Mouse (Mus musculus) ovary, adult 18-20 months (tissue): ENCODE measurements around the gene Spag9.
"Not testable (repeated sequence)": the region's sequence is repeated elsewhere in the genome, so short reads cannot be mapped to it uniquely, and the experiment has no call there.

ENCODE experiments used
- DNase-seq: peaks from one replicate; pipeline ENCODE4 v3.0.0; 2022; ENCODE audit warnings: low spot score, mixed read lengths

Gene Spag9

GRCm38 (mm10) chr11:94054176-94054575 is 58.3 kb downstream of the Spag9 start:
- DNase-seq = no peak

- no peak for DNase-seq
These were observed 59.0 kb downstream of the Spag9 start for GRCm38 (mm10) chr11:94054901-94055300.

GRCm38 (mm10) chr11:94063941-94064340 is 68.0 kb downstream of the Spag9 start:
- DNase-seq = no peak

GRCm38 (mm10) chr11:94070455-94070854 is 74.6 kb downstream of the Spag9 start:
- no peak for DNase-seq

- no peak for DNase-seq
These were observed 77.4 kb downstream of the Spag9 start for GRCm38 (mm10) chr11:94073283-94073682.

GRCm38 (mm10) chr11:94086966-94087365 is 91.1 kb downstream of the Spag9 start:
- DNase-seq = not testable (repeated sequence)

- DNase-seq = no peak
These were observed 94.6 kb downstream of the Spag9 start for GRCm38 (mm10) chr11:94090496-94090895.

- no peak for DNase-seq
These were observed 101.6 kb downstream of the Spag9 start for GRCm38 (mm10) chr11:94097489-94097888.

GRCm38 (mm10) chr11:94098840-94099239 is 102.9 kb downstream of the Spag9 start:
- no peak for DNase-seq

GRCm38 (mm10) chr11:94113795-94114194 is 117.9 kb downstream of the Spag9 start:
- DNase-seq = no peak

GRCm38 (mm10) chr11:94115408-94115807 is 119.5 kb downstream of the Spag9 start:
- DNase-seq = no peak

GRCm38 (mm10) chr11:94116655-94117054 is 120.8 kb downstream of the Spag9 start:
- DNase-seq = no peak

GRCm38 (mm10) chr11:94117836-94118235 is 121.9 kb downstream of the Spag9 start:
- no peak for DNase-seq

GRCm38 (mm10) chr11:94118612-94119011 is 122.7 kb downstream of the Spag9 start:
- DNase-seq = no peak

GRCm38 (mm10) chr11:94120690-94121089 is 124.8 kb downstream of the Spag9 start:
- DNase-seq = no peak

- DNase-seq = no peak
These were observed 125.6 kb downstream of the Spag9 start for GRCm38 (mm10) chr11:94121501-94121900.

GRCm38 (mm10) chr11:94122341-94123030 is 126.6 kb downstream of the Spag9 start:
- no peak for DNase-seq

- no peak for DNase-seq
These were observed 130.8 kb downstream of the Spag9 start for GRCm38 (mm10) chr11:94126701-94127100.

GRCm38 (mm10) chr11:94127966-94128365 is 132.1 kb downstream of the Spag9 start:
- DNase-seq = no peak

- no peak for DNase-seq
These were observed 132.6 kb downstream of the Spag9 start for GRCm38 (mm10) chr11:94128506-94128905.

- DNase-seq = no peak
These were observed 133.6 kb downstream of the Spag9 start for GRCm38 (mm10) chr11:94129261-94130059.

- no peak for DNase-seq
These were observed 134.5 kb downstream of the Spag9 start for GRCm38 (mm10) chr11:94130118-94131095.
